Mouse (Mus musculus): ENCODE data around the gene Klhl26. TPM values are rescaled to one million over a fixed set of nuclear protein-coding genes. Genes with fewer than 3 reads are reported as not detected.

Gene Klhl26
- polyA plus RNA-seq (2015; fragmentation: Nextera tagmentation; extraction: Ambion mirVana), result 36.1 and 37.5 TPM in 2 replicates

- Histone ChIP-seq H3K9ac (ENCODE audit: low read depth, low read length) (peak within 1 kb of the TSS; percentile 96), H3K4me2 (ENCODE audit: low read length) (peak within 1 kb of the TSS; percentile 90), H3K9me3 (ENCODE audit: control insufficient read depth, low read length) (no peaks in the 10 kb centered on the region), H3K27ac (ENCODE audit: low read depth, low read length) (peak within 1 kb of the TSS; percentile 73), H3K27me3 (replicated peaks; ENCODE audit: control insufficient read depth, insufficient read depth, low read length) (0 out of 2 replicates have a peak, but pooled peaks cover 3% of the 10 kb centered on the region), H3K4me3 (ENCODE audit: low read length) (peak within 1 kb of the TSS; percentile 89), H3K36me3 (ENCODE audit: control insufficient read depth, insufficient read depth, low read length) (no peaks in the 10 kb centered on the region), H3K4me1 (ENCODE audit: control insufficient read depth, insufficient read depth, low read depth, low read length) (peaks cover 19% of the 10 kb centered on the region)
- peak; percentile 91 for ATAC-seq
- WGBS, result under 1% methylated on average over 53 of the region's 53 CpGs
Observed at GRCm38 (mm10) chr8:70476333-70477268, at the start of gene Klhl26. TSS of gene Klhl26 (minus strand) at chr8:70476968.

- no peaks in the 10 kb centered on the region for H3K36me3 ChIP-seq (ENCODE audit: control insufficient read depth, insufficient read depth, low read length)
- peak; percentile 86 for ATAC-seq
- peak overlapping the region; percentile 84 for H3K4me3 ChIP-seq (ENCODE audit: low read length)
- WGBS, result under 1% methylated on average over 50 of the region's 51 CpGs
- no peaks in the 10 kb centered on the region for H3K9me3 ChIP-seq (ENCODE audit: control insufficient read depth, low read length)
- peaks cover 16% of the 10 kb centered on the region for H3K4me1 ChIP-seq (ENCODE audit: control insufficient read depth, insufficient read depth, low read depth, low read length)
- H3K27me3 ChIP-seq (replicated peaks; ENCODE audit: control insufficient read depth, insufficient read depth, low read length), result no peaks in the 10 kb centered on the region
- peak overlapping the region; percentile 88 for H3K9ac ChIP-seq (ENCODE audit: low read depth, low read length)
- peak overlapping the region; percentile 84 for H3K27ac ChIP-seq (ENCODE audit: low read depth, low read length)
- H3K4me2 ChIP-seq (ENCODE audit: low read length), result peak overlapping the region; percentile 92
Observed at GRCm38 (mm10) chr8:70522592-70523403, 46.0 kb upstream of the Klhl26 start.

GRCm38 (mm10) chr8:70519606-70520005, 42.8 kb upstream of the Klhl26 start:
- no peak for ATAC-seq
- H3K9ac ChIP-seq (ENCODE audit: low read depth, low read length), result no peak overlapping the region
- H3K4me2 ChIP-seq (ENCODE audit: low read length), result no peak overlapping the region
- H3K4me3 ChIP-seq (ENCODE audit: low read length), result no peak overlapping the region
- 64% methylated on average over 2 of the region's 2 CpGs for WGBS
- H3K4me1 ChIP-seq (ENCODE audit: control insufficient read depth, insufficient read depth, low read depth, low read length), result peaks cover 10% of the 10 kb centered on the region
- no peaks in the 10 kb centered on the region for H3K9me3 ChIP-seq (ENCODE audit: control insufficient read depth, low read length)
- no peaks in the 10 kb centered on the region for H3K27me3 ChIP-seq (replicated peaks; ENCODE audit: control insufficient read depth, insufficient read depth, low read length)
- H3K36me3 ChIP-seq (ENCODE audit: control insufficient read depth, insufficient read depth, low read length), result no peaks in the 10 kb centered on the region
- H3K27ac ChIP-seq (ENCODE audit: low read depth, low read length), result no peak overlapping the region

- 92% methylated on average over 6 of the region's 6 CpGs for WGBS
- H3K27me3 ChIP-seq (replicated peaks; ENCODE audit: control insufficient read depth, insufficient read depth, low read length), result no peaks in the 10 kb centered on the region
- no peak overlapping the region for H3K4me2 ChIP-seq (ENCODE audit: low read length)
Observed at GRCm38 (mm10) chr8:70519043-70519442, 42.3 kb upstream of the Klhl26 start.

GRCm38 (mm10) chr8:70517940-70518643, 41.3 kb upstream of the Klhl26 start:
- H3K4me1 ChIP-seq (ENCODE audit: control insufficient read depth, insufficient read depth, low read depth, low read length), result peaks cover 7% of the 10 kb centered on the region
- no peak overlapping the region for H3K9ac ChIP-seq (ENCODE audit: low read depth, low read length)
- H3K4me3 ChIP-seq (ENCODE audit: low read length), result no peak overlapping the region
- 74% methylated on average over 10 of the region's 10 CpGs for WGBS
- no peak overlapping the region for H3K4me2 ChIP-seq (ENCODE audit: low read length)
- ATAC-seq, result no peak
- H3K27ac ChIP-seq (ENCODE audit: low read depth, low read length), result no peak overlapping the region
- H3K27me3 ChIP-seq (replicated peaks; ENCODE audit: control insufficient read depth, insufficient read depth, low read length), result no peaks in the 10 kb centered on the region
- H3K36me3 ChIP-seq (ENCODE audit: control insufficient read depth, insufficient read depth, low read length), result peaks cover 6% of the 10 kb centered on the region; the same call in 1 of the 2 replicates
- no peaks in the 10 kb centered on the region for H3K9me3 ChIP-seq (ENCODE audit: control insufficient read depth, low read length)

More at GRCm38 (mm10) chr8:70519043-70519442, 42.3 kb upstream of the Klhl26 start:
- Histone ChIP-seq H3K4me3 (ENCODE audit: low read length) (no peak overlapping the region), H3K4me1 (ENCODE audit: control insufficient read depth, insufficient read depth, low read depth, low read length) (peaks cover 10% of the 10 kb centered on the region), H3K9me3 (ENCODE audit: control insufficient read depth, low read length) (no peaks in the 10 kb centered on the region), H3K36me3 (ENCODE audit: control insufficient read depth, insufficient read depth, low read length) (peaks cover 3% of the 10 kb centered on the region; the same call in 1 of the 2 replicates), H3K27ac (ENCODE audit: low read depth, low read length) (no peak overlapping the region), H3K9ac (ENCODE audit: low read depth, low read length) (no peak overlapping the region)
- no peak for ATAC-seq

- Histone ChIP-seq H3K4me2 (ENCODE audit: low read length) (no peak overlapping the region), H3K9me3 (ENCODE audit: control insufficient read depth, low read length) (no peaks in the 10 kb centered on the region), H3K36me3 (ENCODE audit: control insufficient read depth, insufficient read depth, low read length) (peaks cover 8% of the 10 kb centered on the region; the same call in 1 of the 2 replicates), H3K27me3 (replicated peaks; ENCODE audit: control insufficient read depth, insufficient read depth, low read length) (no peaks in the 10 kb centered on the region), H3K4me3 (ENCODE audit: low read length) (no peak overlapping the region), H3K27ac (ENCODE audit: low read depth, low read length) (no peak overlapping the region), H3K4me1 (ENCODE audit: control insufficient read depth, insufficient read depth, low read depth, low read length) (peaks cover 17% of the 10 kb centered on the region), H3K9ac (ENCODE audit: low read depth, low read length) (no peak overlapping the region; the same call in 1 of the 2 replicates)
- 51% methylated on average over 2 of the region's 2 CpGs for WGBS
- ATAC-seq, result no peak
Observed at GRCm38 (mm10) chr8:70513441-70513840, 36.7 kb upstream of the Klhl26 start.

GRCm38 (mm10) chr8:70512253-70512903, 35.6 kb upstream of the Klhl26 start:
- Histone ChIP-seq H3K4me3 (ENCODE audit: low read length) (no peak overlapping the region), H3K4me1 (ENCODE audit: control insufficient read depth, insufficient read depth, low read depth, low read length) (peaks cover 17% of the 10 kb centered on the region), H3K36me3 (ENCODE audit: control insufficient read depth, insufficient read depth, low read length) (peaks cover 15% of the 10 kb centered on the region), H3K9ac (ENCODE audit: low read depth, low read length) (no peak overlapping the region), H3K9me3 (ENCODE audit: control insufficient read depth, low read length) (no peaks in the 10 kb centered on the region), H3K27me3 (replicated peaks; ENCODE audit: control insufficient read depth, insufficient read depth, low read length) (no peaks in the 10 kb centered on the region), H3K4me2 (ENCODE audit: low read length) (no peak overlapping the region), H3K27ac (ENCODE audit: low read depth, low read length) (no peak overlapping the region)
- WGBS, result 95% methylated on average over 11 of the region's 11 CpGs
- ATAC-seq, result no peak

- no peak for ATAC-seq
- no peak overlapping the region for H3K4me2 ChIP-seq (ENCODE audit: low read length)
Observed at GRCm38 (mm10) chr8:70511770-70512169, 35.0 kb upstream of the Klhl26 start.

More at GRCm38 (mm10) chr8:70511770-70512169, 35.0 kb upstream of the Klhl26 start:
- WGBS, result 95% methylated on average over 2 of the region's 2 CpGs
- no peaks in the 10 kb centered on the region for H3K27me3 ChIP-seq (replicated peaks; ENCODE audit: control insufficient read depth, insufficient read depth, low read length)
- H3K4me3 ChIP-seq (ENCODE audit: low read length), result no peak overlapping the region
- no peak overlapping the region for H3K9ac ChIP-seq (ENCODE audit: low read depth, low read length)
- H3K9me3 ChIP-seq (ENCODE audit: control insufficient read depth, low read length), result no peaks in the 10 kb centered on the region
- peaks cover 15% of the 10 kb centered on the region for H3K36me3 ChIP-seq (ENCODE audit: control insufficient read depth, insufficient read depth, low read length)
- H3K4me1 ChIP-seq (ENCODE audit: control insufficient read depth, insufficient read depth, low read depth, low read length), result peaks cover 17% of the 10 kb centered on the region
- H3K27ac ChIP-seq (ENCODE audit: low read depth, low read length), result no peak overlapping the region
